Mouse (Mus musculus): ENCODE measurements around the gene Ccdc149. TPM values are rescaled to one million over a fixed set of nuclear protein-coding genes. Genes with fewer than 3 reads are reported as not detected.

Gene Ccdc149
- polyA plus RNA-seq, 1 experiment from 2014 or later, result 11.7 TPM

DNA sequence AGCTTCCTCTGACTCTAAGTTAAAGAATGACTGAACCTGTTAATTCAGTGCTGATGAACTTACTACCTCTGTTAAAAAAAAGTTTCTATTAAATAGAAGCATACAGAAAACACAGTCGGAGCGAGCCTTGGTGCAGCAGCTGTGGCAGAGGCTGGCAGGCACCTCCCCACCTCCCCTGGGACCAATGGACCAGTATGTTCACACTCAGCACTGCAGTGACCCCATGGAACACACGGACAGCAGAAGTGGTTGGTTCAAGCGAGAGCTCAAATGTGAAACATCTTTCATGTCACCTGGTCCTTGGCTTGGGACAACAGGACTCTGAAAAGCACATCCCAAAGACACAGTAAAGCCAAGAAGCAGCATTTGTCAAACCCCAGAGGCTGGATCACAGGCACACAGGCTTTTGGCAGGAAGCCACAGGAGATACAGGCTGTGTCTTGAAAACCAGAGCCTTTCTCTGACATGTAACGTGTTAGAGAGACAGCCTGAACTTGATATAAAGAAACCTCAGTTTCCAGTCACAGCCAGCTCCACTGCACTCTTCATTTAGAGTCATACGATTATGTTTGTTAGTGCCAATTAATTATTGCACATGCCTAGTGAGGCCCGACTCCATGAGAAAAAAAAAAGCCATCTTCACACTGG lies 62.5 kb downstream of the Ccdc149 start:
- Histone ChIP-seq H3K9me3 (no peaks in the 10 kb centered on the region), H3K4me1 (0 out of 2 replicates have a peak, but pooled peaks cover 8% of the 10 kb centered on the region), H3K27ac (replicated peaks) (no peak overlapping the region), H3K4me3 (no peak overlapping the region), H3K9ac (replicated peaks) (no peak overlapping the region), H3K27me3 (no peaks in the 10 kb centered on the region), H3K36me3 (no peaks in the 10 kb centered on the region), H3K4me2 (replicated peaks) (no peak overlapping the region)
- 59% methylated on average over 7 of the region's 7 CpGs for WGBS
- ATAC-seq (replicated peaks), result peak; percentile 31; the same call in 1 of the 2 replicates

DNA sequence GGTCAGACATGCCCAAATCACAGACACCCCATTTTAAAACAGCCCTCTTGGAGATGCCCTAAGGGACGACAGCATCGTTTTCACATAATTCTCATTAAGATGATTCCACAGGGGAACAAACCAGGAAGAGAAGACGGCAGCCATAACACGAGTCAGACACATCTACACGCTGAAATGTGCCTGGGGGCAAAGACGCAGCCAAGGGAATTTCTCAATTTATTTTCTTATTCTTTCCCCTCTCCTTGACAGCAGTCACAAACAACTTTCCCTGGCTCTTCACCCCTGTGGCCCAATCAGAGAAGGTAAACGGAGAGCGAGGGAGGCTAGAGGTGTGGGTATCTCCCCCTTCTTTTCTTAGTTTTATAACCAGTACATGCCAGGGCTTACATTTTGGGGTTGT lies 66.9 kb downstream of the Ccdc149 start:
- ATAC-seq (replicated peaks), result no peak
- 81% methylated on average over 8 of the region's 8 CpGs for WGBS

DNA sequence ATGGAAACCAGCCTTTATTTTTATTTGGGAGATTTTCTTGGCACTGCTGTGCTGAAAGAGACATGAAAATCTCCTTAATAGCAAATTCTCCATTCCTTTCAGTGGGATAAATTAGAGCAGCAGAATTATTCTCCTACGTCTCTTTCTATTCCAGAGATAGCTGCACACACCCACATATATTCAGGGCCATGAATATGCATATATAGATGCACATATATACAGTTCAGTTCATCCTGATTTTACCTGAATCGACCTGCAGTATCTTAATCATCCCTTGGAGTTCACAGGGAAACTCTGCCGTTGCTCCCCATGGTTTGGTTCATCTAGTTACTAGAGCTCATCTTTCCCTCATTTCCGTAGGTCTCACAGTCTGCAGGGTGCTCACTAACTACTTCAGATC lies 77.6 kb downstream of the Ccdc149 start:
- no peaks in the 10 kb centered on the region for H3K27me3 ChIP-seq
- H3K4me2 ChIP-seq (replicated peaks), result no peak overlapping the region
- no peaks in the 10 kb centered on the region for H3K4me1 ChIP-seq
- H3K9me3 ChIP-seq, result no peaks in the 10 kb centered on the region
- H3K9ac ChIP-seq (replicated peaks), result no peak overlapping the region
- H3K27ac ChIP-seq (replicated peaks), result no peak overlapping the region
- no peaks in the 10 kb centered on the region for H3K36me3 ChIP-seq
- H3K4me3 ChIP-seq, result no peak overlapping the region
- 86% methylated on average over 4 of the region's 4 CpGs for WGBS
- ATAC-seq (replicated peaks), result no peak

More for the DNA sequence above, 66.9 kb downstream of the Ccdc149 start:
- H3K9ac ChIP-seq (replicated peaks), result no peak overlapping the region
- H3K4me3 ChIP-seq, result no peak overlapping the region
- 0 out of 2 replicates have a peak, but pooled peaks cover 7% of the 10 kb centered on the region for H3K4me1 ChIP-seq
- H3K9me3 ChIP-seq, result no peaks in the 10 kb centered on the region
- H3K36me3 ChIP-seq, result no peaks in the 10 kb centered on the region
- H3K4me2 ChIP-seq (replicated peaks), result no peak overlapping the region
- no peak overlapping the region for H3K27ac ChIP-seq (replicated peaks)
- H3K27me3 ChIP-seq, result no peaks in the 10 kb centered on the region

DNA sequence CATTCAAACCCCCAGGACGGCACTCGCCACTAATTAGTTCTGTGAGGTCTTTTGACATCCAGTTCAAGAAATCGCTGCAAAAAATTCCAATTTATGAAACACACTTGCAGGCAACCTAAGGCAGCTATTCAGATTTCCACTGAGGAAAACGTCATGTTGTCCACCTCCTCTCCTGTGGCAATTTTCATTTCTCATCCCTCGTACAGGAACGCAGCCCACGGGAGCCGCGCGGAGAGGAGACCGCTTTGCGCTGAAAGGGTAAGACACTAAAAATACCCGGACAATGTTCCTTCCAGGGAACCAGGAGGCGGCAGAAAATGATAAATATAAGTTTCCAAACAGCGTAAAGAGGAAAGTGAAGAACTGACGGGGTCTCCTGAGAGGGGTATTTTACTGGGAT lies 79.8 kb downstream of the Ccdc149 start:
- H3K27ac ChIP-seq (replicated peaks), result no peak overlapping the region
- H3K9ac ChIP-seq (replicated peaks), result no peak overlapping the region
- no peaks in the 10 kb centered on the region for H3K9me3 ChIP-seq
- H3K4me2 ChIP-seq (replicated peaks), result no peak overlapping the region
- ATAC-seq (replicated peaks), result no peak
- H3K4me3 ChIP-seq, result no peak overlapping the region
- H3K4me1 ChIP-seq, result no peaks in the 10 kb centered on the region
- H3K36me3 ChIP-seq, result no peaks in the 10 kb centered on the region
- WGBS, result 68% methylated on average over 16 of the region's 16 CpGs
- no peaks in the 10 kb centered on the region for H3K27me3 ChIP-seq

DNA sequence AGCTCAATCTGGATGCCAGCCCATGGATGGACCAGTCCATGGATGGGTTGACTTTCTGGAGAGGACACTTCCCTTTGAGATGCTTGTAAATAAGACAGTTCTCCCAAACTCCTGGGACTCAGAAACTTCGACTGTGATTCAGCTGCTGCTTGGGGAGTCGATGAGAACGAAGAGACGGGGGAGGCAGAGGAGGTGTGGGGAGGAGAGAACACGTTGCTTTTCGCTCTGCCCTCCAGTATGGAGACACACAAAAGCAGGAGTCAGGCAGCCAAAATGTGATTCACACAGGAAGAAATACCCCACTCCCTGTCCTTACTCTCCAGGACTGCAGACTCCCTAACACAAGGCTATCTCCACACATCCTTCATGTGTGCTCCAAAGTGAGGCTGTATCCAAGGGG lies 80.9 kb downstream of the Ccdc149 start:
- Histone ChIP-seq H3K27me3 (no peaks in the 10 kb centered on the region), H3K9ac (replicated peaks) (no peak overlapping the region), H3K27ac (replicated peaks) (no peak overlapping the region), H3K4me2 (replicated peaks) (no peak overlapping the region), H3K36me3 (no peaks in the 10 kb centered on the region), H3K9me3 (no peaks in the 10 kb centered on the region), H3K4me1 (no peaks in the 10 kb centered on the region), H3K4me3 (no peak overlapping the region)
- no peak for ATAC-seq (replicated peaks)
- 92% methylated on average over 6 of the region's 6 CpGs for WGBS

DNA sequence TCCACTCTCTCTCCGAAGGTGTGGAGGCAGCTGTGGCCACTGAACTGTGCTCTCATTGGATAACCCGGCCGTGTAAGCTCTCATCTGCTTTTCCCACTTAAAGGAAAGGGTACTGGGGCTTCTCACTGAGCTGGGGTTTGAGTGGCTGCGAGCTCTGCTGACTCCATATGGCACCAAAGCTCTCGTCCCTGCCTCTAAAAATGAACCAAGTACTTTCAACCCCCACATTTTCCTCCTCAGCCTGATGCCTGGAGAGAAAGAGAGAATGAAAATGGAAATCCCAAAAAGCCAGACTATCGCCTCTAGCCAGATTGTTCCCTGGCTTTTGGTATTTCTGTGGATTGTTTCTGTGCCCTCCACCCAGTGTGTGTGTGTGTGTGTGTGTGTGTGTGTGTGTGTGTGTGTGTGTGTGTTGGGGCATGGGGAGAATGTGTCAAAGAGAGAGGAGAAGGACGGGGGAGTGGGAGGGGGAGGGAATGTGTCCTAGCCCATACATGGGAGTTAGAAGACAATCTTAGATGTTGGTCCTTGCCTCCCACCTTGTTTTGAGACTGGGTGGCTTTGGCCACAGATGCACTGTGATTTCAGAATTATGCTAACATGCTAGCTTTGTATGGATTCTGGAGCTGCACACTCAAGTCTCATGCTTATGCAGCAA lies 83.1 kb downstream of the Ccdc149 start:
- H3K9me3 ChIP-seq, result no peaks in the 10 kb centered on the region
- H3K27me3 ChIP-seq, result no peaks in the 10 kb centered on the region
- no peak overlapping the region for H3K9ac ChIP-seq (replicated peaks)
- no peaks in the 10 kb centered on the region for H3K4me1 ChIP-seq
- no peak for ATAC-seq (replicated peaks)
- 70% methylated on average over 7 of the region's 7 CpGs for whole genome bisulfite sequencing
- no peaks in the 10 kb centered on the region for H3K36me3 ChIP-seq
- no peak overlapping the region for H3K4me2 ChIP-seq (replicated peaks)
- H3K4me3 ChIP-seq, result no peak overlapping the region
- H3K27ac ChIP-seq (replicated peaks), result no peak overlapping the region

DNA sequence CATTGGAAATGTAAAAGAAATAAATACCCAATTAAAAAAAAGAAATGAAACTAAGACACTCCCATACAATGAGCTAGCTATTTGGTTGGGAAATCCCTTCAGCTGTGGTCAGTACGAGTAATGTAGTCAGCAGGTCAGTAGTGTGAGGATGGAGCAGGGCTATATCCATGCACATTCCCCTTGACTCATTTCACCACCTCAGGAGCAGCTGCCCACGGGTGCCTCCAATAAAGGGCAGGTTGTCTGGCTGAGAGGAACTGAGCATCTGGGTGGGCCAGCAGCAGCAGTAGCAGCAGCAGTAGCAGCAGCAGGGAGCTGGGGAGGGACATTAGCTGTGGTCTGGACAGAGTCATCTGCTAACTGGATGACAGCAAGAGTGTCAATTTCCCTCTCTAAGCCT lies 85.3 kb downstream of the Ccdc149 start:
- Histone ChIP-seq H3K4me2 (replicated peaks) (no peak overlapping the region), H3K27ac (replicated peaks) (no peak overlapping the region), H3K4me3 (no peak overlapping the region), H3K4me1 (no peaks in the 10 kb centered on the region), H3K36me3 (no peaks in the 10 kb centered on the region), H3K27me3 (no peaks in the 10 kb centered on the region), H3K9ac (replicated peaks) (no peak overlapping the region), H3K9me3 (no peaks in the 10 kb centered on the region)
- no peak for ATAC-seq (replicated peaks)
- 75% methylated on average over 2 of the region's 2 CpGs for WGBS

DNA sequence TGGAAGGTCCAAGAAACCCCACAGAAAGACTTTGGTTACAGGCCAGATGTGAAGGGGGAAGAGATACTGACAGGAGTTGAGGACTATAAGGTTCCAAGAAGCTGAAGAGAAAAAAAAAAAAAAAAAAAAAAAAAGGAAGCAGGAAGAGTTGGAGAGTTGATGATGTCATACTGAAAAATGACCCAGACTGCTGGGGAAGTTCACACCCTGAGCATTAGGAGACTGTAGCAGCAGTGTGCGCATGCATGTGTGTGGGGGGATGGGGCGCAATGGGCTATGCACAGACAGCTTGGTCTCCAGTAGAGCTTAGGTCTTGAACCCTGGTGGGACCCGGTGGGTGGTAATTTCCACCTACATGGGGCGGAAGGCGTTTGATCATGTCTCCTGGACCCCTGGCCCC lies 87.6 kb downstream of the Ccdc149 start:
- Histone ChIP-seq H3K4me3 (no peak overlapping the region), H3K27ac (replicated peaks) (no peak overlapping the region), H3K9me3 (no peaks in the 10 kb centered on the region), H3K4me2 (replicated peaks) (no peak overlapping the region), H3K4me1 (no peaks in the 10 kb centered on the region), H3K9ac (replicated peaks) (no peak overlapping the region), H3K36me3 (no peaks in the 10 kb centered on the region), H3K27me3 (no peaks in the 10 kb centered on the region)
- 97% methylated on average over 5 of the region's 5 CpGs for WGBS
- ATAC-seq (replicated peaks), result no peak

DNA sequence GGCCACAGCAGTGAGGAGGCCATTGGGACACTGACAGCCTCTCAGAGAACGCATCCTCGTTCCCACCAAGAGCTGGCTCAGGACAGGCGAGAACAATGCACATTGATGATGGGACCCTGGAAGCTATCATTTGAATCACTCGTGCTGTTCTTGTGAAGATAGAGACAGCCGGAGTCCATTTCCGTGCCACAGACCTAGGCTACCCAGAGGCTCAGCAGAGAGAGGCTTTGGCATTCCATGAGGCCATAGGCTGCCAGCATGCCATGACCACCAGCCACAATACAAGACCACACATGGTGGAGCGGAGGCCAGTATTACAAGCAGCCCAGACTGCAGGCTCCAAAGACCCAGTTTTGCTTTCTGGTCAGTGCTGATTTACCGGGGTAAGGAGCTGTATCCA lies 88.5 kb downstream of the Ccdc149 start:
- Histone ChIP-seq H3K4me2 (replicated peaks) (no peak overlapping the region), H3K9ac (replicated peaks) (no peak overlapping the region), H3K4me1 (no peaks in the 10 kb centered on the region), H3K9me3 (no peaks in the 10 kb centered on the region), H3K27me3 (no peaks in the 10 kb centered on the region), H3K36me3 (no peaks in the 10 kb centered on the region), H3K27ac (replicated peaks) (no peak overlapping the region), H3K4me3 (no peak overlapping the region)
- 81% methylated on average over 8 of the region's 8 CpGs for WGBS
- ATAC-seq (replicated peaks), result no peak

DNA sequence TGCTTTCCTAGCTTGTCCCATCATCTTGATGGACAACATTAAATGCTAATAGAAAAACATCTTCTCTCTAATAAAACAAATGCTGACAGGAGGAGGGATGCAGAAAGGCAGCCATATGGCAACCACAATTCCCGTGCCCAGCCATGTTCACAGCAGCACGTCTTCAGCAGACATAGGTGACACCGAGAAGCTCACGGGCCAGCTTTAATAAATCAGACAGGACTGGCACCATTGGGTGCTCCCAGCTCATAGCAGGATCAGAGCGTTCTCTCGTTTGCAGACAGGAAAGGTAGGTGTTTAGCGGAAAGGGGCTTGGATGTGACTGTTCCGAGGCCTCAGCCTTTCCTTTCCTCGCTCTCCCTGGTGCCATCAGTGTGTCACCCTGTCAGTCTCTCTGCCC lies 95.5 kb downstream of the Ccdc149 start:
- Histone ChIP-seq H3K27me3 (no peaks in the 10 kb centered on the region), H3K4me1 (no peaks in the 10 kb centered on the region), H3K36me3 (no peaks in the 10 kb centered on the region), H3K4me2 (replicated peaks) (no peak overlapping the region), H3K27ac (replicated peaks) (no peak overlapping the region), H3K9me3 (no peaks in the 10 kb centered on the region), H3K4me3 (no peak overlapping the region), H3K9ac (replicated peaks) (no peak overlapping the region)
- 75% methylated on average over 9 of the region's 9 CpGs for WGBS
- peak; percentile 53 for ATAC-seq (replicated peaks)

DNA sequence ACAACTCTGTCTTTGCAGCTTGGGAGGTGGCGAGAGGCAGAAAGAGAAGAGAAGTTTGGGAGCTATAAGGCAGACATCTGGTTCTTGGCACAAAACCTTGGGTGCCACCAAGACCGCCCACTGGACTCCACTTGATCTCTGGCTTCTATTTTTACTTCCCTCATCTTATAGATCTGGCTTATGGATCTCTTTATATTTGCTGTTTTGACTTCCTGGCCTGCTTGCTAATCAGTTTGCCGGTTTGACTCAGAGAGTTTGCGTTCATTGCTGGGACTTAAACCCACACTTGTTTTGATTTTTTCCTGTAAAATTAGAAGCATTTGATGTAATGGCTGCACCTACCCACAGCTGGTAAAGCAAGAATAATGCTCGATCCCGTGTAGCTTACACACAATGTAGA lies 100.4 kb downstream of the Ccdc149 start:
- ATAC-seq (replicated peaks), result no peak
- no peak overlapping the region for H3K4me2 ChIP-seq (replicated peaks)
- no peak overlapping the region for H3K9ac ChIP-seq (replicated peaks)
- WGBS, result 91% methylated on average over 6 of the region's 6 CpGs
- no peaks in the 10 kb centered on the region for H3K36me3 ChIP-seq
- no peaks in the 10 kb centered on the region for H3K27me3 ChIP-seq
- peaks cover 8% of the 10 kb centered on the region; the same call in 1 of the 2 replicates for H3K4me1 ChIP-seq
- no peak overlapping the region for H3K4me3 ChIP-seq
- no peaks in the 10 kb centered on the region for H3K9me3 ChIP-seq
- H3K27ac ChIP-seq (replicated peaks), result no peak overlapping the region

DNA sequence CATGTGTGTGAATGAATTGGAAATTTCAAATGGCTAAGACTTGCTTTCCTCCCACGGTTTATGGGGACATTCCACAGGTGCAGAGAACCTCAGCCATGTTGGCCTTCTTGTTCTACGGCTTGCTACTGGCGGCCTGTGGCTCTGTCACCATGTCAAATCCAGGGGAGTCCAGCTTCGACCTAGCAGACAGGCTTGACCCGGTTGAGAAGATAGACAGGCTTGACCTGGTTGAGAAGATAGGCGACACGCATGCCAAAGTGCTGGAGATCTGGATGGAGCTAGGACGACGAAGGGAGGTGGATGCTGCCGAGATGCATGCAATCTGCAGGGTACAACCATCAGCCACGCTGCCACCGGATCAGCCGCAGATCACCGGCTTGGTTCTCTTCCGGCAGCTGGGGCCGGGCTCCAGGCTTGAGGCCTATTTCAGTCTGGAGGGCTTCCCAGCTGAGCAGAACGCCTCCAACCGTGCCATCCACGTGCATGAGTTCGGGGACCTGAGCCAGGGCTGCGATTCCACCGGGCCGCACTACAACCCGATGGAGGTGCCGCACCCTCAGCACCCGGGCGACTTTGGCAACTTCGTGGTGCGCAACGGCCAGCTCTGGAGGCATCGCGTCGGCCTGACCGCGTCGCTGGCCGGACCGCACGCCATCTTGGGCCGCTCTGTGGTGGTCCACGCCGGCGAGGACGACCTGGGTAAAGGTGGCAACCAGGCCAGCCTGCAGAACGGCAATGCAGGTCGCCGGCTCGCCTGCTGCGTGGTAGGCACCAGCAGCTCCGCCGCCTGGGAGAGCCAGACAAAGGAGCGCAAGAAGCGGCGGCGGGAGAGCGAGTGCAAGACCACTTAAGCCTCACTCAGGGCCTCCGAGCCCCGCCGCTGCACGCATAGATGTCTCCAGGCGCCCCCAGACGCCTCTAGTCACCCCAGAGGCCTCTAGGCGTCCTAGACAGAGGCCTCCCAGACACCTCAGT lies 103.2 kb downstream of the Ccdc149 start:
- no peaks in the 10 kb centered on the region for H3K9me3 ChIP-seq
- peak overlapping the region; percentile 16 for H3K4me3 ChIP-seq
- 53% methylated on average over 63 of the region's 63 CpGs for WGBS
- peak; percentile 60; the same call in 1 of the 2 replicates for ATAC-seq (replicated peaks)
- H3K4me2 ChIP-seq (replicated peaks), result peak overlapping the region; percentile 44
- H3K27me3 ChIP-seq, result no peaks in the 10 kb centered on the region
- H3K36me3 ChIP-seq, result no peaks in the 10 kb centered on the region
- peak overlapping the region; percentile 31 for H3K9ac ChIP-seq (replicated peaks)
- no peak overlapping the region for H3K27ac ChIP-seq (replicated peaks)
- H3K4me1 ChIP-seq, result peaks cover 8% of the 10 kb centered on the region; the same call in 1 of the 2 replicates
